Mouse (Mus musculus) midbrain, embryonic 16.5 days (tissue): Measurements from ENCODE around the gene Hdac9. TPM values are rescaled to one million over a fixed set of nuclear protein-coding genes. Genes with fewer than 3 reads are reported as not detected.

Experiments used
- ATAC-seq: fragments of 200-750 bp; cut with Nextera tagmentation; 2 replicates; pipeline ENCODE4 v1.8.0; 2017; ENCODE audit warnings: moderate TSS enrichment
- H3K27ac ChIP-seq: fragments of 300-500 bp; sonication (generic); 2 replicates; pipeline ENCODE4 v1.5.1; 2014; ENCODE audit warnings: mild to moderate bottlenecking, low read length, mixed read lengths
- H3K27me3 ChIP-seq: fragments of 300-500 bp; sonication (generic); 2 replicates; pipeline ENCODE4 v1.6.1; 2014; ENCODE audit warnings: low read depth, low read length, mixed read lengths; ENCODE audit not compliant: control insufficient read depth, insufficient read depth
- H3K36me3 ChIP-seq: fragments of 300-500 bp; sonication (generic); 2 replicates; pipeline ENCODE4 v1.6.1; 2014; ENCODE audit warnings: mild to moderate bottlenecking, low read length, moderate library complexity, mixed read lengths; ENCODE audit not compliant: control insufficient read depth, insufficient read depth
- H3K4me1 ChIP-seq: fragments of 300-500 bp; sonication (generic); 2 replicates; pipeline ENCODE4 v1.6.1; 2014; ENCODE audit warnings: mild to moderate bottlenecking, low read length, mixed read lengths; ENCODE audit not compliant: control insufficient read depth, insufficient read depth
- H3K4me2 ChIP-seq: fragments of 300-500 bp; sonication (generic); 2 replicates; pipeline ENCODE4 v1.6.1; 2014; ENCODE audit warnings: mild to moderate bottlenecking, low read length, mixed read lengths
- H3K4me3 ChIP-seq: fragments of 300-500 bp; sonication (generic); 2 replicates; pipeline ENCODE4 v1.5.1; 2014; ENCODE audit warnings: low read depth, mild to moderate bottlenecking, low read length, moderate library complexity, mixed read lengths
- H3K9ac ChIP-seq: fragments of 300-500 bp; sonication (generic); 2 replicates; pipeline ENCODE4 v1.6.1; 2014; ENCODE audit warnings: low read depth, low read length, mixed read lengths
- H3K9me3 ChIP-seq: fragments of 300-500 bp; sonication (generic); replicated peaks from 2 replicates; pipeline ENCODE4 v1.6.1; 2014; ENCODE audit warnings: mild to moderate bottlenecking, low read length, mixed read lengths; ENCODE audit not compliant: control insufficient read depth, poor library complexity, severe bottlenecking
- WGBS: fragments of 180-500 bp; shearing (Covaris S2); extraction: QIAGEN DNeasy Blood & Tissue Kit; methylation state at CpG from one replicate; pipeline ENCODE4 v1.1.7; 2014; 5-methylcytosine and 5-hydroxymethylcytosine counted together
- polyA plus RNA-seq: library from polyadenylated mRNA; unstranded; fragments of >200 nt; fragmentation: Nextera tagmentation; extraction: Ambion mirVana; gene quantifications from 2 replicates; pipeline ENCODE4 v1.2.1, GENCODE M21; 2015

Hdac9 gene
- polyA plus RNA-seq, 1 experiment from 2014 or later, result 12.6 TPM

DNA sequence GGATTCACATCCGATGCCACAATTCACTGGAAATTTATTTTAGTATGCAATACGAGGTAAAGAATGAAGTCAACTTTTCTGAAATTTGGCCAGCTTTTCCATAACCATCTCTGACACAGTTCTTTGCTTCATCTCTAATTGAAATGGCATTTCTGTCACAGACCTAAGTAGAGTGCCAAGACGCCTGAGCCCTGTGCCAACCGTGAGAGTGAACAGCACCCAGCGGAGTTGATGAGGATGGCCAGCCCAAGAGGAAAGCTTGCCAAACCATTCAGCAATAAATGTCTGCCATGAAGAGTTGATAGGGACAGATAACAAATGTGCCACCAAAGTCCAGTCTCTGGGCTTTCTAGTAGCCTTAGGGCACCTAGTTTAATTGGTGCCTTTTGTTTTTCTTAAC, 297.8 kb downstream of the Hdac9 start:
- no peak for ATAC-seq

DNA sequence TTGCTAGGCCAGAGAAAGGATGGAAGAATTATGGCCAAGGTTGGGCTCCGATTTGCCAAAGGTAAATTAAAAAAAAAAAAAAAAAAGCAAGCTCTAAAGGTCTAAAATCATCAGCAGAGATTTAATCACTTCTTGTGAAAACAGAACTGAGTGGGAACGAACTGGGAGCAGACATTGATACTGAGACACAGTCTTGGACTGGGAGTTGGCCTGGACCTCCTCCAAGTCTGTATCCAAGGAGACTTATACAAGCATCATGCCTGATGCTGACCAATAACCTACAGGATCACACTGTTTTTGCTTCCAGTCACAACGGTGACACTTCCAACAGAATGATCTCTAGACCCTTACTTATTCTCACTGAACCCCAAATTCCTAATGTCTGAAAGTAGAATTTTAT, 298.6 kb downstream of the Hdac9 start:
- no peak overlapping the region for H3K27ac ChIP-seq
- 59% methylated on average over 3 of the region's 3 CpGs for WGBS
- no peak for ATAC-seq

More for the DNA sequence above, 297.8 kb downstream of the Hdac9 start:
- H3K4me1 ChIP-seq, result peaks cover 4% of the 10 kb centered on the region
- H3K9ac ChIP-seq, result no peak overlapping the region
- no peaks in the 10 kb centered on the region for H3K27me3 ChIP-seq
- no peak overlapping the region for H3K4me3 ChIP-seq
- no peak overlapping the region for H3K27ac ChIP-seq
- 88% methylated on average over 5 of the region's 5 CpGs for WGBS
- H3K9me3 ChIP-seq, result no peaks in the 10 kb centered on the region
- H3K4me2 ChIP-seq, result no peak overlapping the region
- H3K36me3 ChIP-seq, result no peaks in the 10 kb centered on the region

GRCm38 (mm10) chr12:34617836-34618235, 299.1 kb downstream of the Hdac9 start:
- H3K9ac ChIP-seq, result no peak overlapping the region
- ATAC-seq, result no peak

More for the DNA sequence above, 298.6 kb downstream of the Hdac9 start:
- Histone ChIP-seq H3K4me3 (no peak overlapping the region), H3K4me2 (no peak overlapping the region; the same call in 1 of the 2 replicates), H3K27me3 (no peaks in the 10 kb centered on the region), H3K36me3 (no peaks in the 10 kb centered on the region), H3K9me3 (no peaks in the 10 kb centered on the region), H3K4me1 (peaks cover 4% of the 10 kb centered on the region), H3K9ac (no peak overlapping the region)

GRCm38 (mm10) chr12:34614796-34615195, 302.1 kb downstream of the Hdac9 start:
- H3K4me3 ChIP-seq, result no peak overlapping the region

More at GRCm38 (mm10) chr12:34617836-34618235, 299.1 kb downstream of the Hdac9 start:
- H3K36me3 ChIP-seq, result no peaks in the 10 kb centered on the region
- H3K4me1 ChIP-seq, result peaks cover 4% of the 10 kb centered on the region
- no peaks in the 10 kb centered on the region for H3K27me3 ChIP-seq
- H3K4me2 ChIP-seq, result peak overlapping the region; percentile 26; the same call in 1 of the 2 replicates
- H3K4me3 ChIP-seq, result no peak overlapping the region
- WGBS, result 72% methylated on average over 10 of the region's 10 CpGs
- H3K27ac ChIP-seq, result no peak overlapping the region
- no peaks in the 10 kb centered on the region for H3K9me3 ChIP-seq

GRCm38 (mm10) chr12:34612511-34612910, 304.4 kb downstream of the Hdac9 start:
- Histone ChIP-seq H3K27ac (no peak overlapping the region), H3K9ac (no peak overlapping the region), H3K4me1 (peaks cover 4% of the 10 kb centered on the region; the same call in 1 of the 2 replicates), H3K4me2 (no peak overlapping the region), H3K4me3 (no peak overlapping the region), H3K9me3 (no peaks in the 10 kb centered on the region), H3K36me3 (no peaks in the 10 kb centered on the region), H3K27me3 (no peaks in the 10 kb centered on the region)
- ATAC-seq, result no peak
- 96% methylated on average over 3 of the region's 3 CpGs for WGBS

More at GRCm38 (mm10) chr12:34614796-34615195, 302.1 kb downstream of the Hdac9 start:
- Histone ChIP-seq H3K27ac (peak overlapping the region; percentile 15; the same call in 1 of the 2 replicates), H3K36me3 (no peaks in the 10 kb centered on the region), H3K9me3 (no peaks in the 10 kb centered on the region), H3K27me3 (no peaks in the 10 kb centered on the region), H3K4me2 (no peak overlapping the region), H3K4me1 (peaks cover 4% of the 10 kb centered on the region), H3K9ac (no peak overlapping the region)
- ATAC-seq, result no peak
- WGBS, result 72% methylated on average over 5 of the region's 5 CpGs

DNA sequence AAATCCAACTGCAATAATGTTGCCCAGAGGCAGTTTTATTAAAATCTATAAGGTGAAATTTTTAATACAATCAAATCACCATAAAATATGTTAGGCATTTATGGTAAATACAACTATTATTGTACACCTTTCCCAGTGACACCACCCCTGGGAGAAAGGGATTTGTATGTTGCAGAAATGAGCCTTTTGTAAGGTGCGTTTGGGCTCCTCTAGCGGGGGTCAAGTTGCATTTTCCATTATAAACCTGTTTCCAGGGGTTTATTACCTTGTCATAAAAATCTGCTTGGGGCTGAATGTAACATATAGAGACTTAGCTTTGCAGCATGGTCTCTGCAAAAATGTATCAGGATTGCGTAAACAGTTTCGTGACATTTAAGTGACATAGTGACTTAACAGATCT, 312.4 kb downstream of the Hdac9 start:
- no peaks in the 10 kb centered on the region for H3K9me3 ChIP-seq
- H3K27ac ChIP-seq, result no peak overlapping the region
- no peak overlapping the region for H3K4me2 ChIP-seq
- no peaks in the 10 kb centered on the region for H3K27me3 ChIP-seq
- no peak overlapping the region for H3K4me3 ChIP-seq
- 91% methylated on average over 4 of the region's 4 CpGs for WGBS
- no peak for ATAC-seq
- H3K9ac ChIP-seq, result no peak overlapping the region
- H3K4me1 ChIP-seq, result no peaks in the 10 kb centered on the region
- H3K36me3 ChIP-seq, result no peaks in the 10 kb centered on the region

DNA sequence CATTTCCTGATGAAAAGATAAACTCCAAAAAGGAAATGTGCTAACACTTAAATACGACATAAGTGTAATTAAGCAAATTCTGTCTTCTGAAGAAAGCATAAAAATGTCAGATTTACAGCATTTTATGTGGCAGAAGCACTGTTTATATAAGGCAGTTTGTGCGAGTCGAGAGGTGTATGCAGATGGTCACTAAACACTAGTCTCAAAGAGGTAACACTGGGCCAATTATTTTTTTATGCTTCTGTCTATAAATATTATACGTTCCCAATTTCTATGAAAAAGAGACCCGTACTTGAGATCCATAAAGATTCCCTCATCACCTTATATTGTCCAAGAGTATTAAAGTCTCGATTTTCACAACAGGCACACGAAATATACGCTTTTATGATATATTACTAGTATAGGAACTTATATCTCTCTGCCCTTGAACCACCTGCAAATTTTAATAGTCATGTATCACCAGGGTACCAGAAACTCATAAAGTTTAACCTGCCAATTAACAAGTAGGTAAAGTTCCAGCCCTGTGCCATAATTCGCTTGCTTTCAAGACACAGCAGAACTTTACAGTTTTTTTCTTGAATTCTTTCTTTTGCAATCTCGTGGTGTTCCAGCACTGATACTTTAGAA, 322.6 kb downstream of the Hdac9 start:
- no peaks in the 10 kb centered on the region for H3K4me1 ChIP-seq
- H3K4me3 ChIP-seq, result no peak overlapping the region
- H3K27ac ChIP-seq, result no peak overlapping the region
- H3K27me3 ChIP-seq, result no peaks in the 10 kb centered on the region
- no peak for ATAC-seq
- H3K9me3 ChIP-seq, result no peaks in the 10 kb centered on the region
- 91% methylated on average over 10 of the region's 10 CpGs for WGBS
- H3K4me2 ChIP-seq, result no peak overlapping the region
- H3K36me3 ChIP-seq, result no peaks in the 10 kb centered on the region
- H3K9ac ChIP-seq, result no peak overlapping the region

GRCm38 (mm10) chr12:34587171-34587570, 329.7 kb downstream of the Hdac9 start:
- no peaks in the 10 kb centered on the region for H3K27me3 ChIP-seq
- no peak overlapping the region for H3K4me3 ChIP-seq
- H3K36me3 ChIP-seq, result no peaks in the 10 kb centered on the region
- no peaks in the 10 kb centered on the region for H3K4me1 ChIP-seq
- no peak overlapping the region for H3K4me2 ChIP-seq
- 37% methylated on average over 4 of the region's 4 CpGs for WGBS
- no peak overlapping the region for H3K27ac ChIP-seq
- no peak for ATAC-seq
- H3K9me3 ChIP-seq, result no peaks in the 10 kb centered on the region
- no peak overlapping the region for H3K9ac ChIP-seq

DNA sequence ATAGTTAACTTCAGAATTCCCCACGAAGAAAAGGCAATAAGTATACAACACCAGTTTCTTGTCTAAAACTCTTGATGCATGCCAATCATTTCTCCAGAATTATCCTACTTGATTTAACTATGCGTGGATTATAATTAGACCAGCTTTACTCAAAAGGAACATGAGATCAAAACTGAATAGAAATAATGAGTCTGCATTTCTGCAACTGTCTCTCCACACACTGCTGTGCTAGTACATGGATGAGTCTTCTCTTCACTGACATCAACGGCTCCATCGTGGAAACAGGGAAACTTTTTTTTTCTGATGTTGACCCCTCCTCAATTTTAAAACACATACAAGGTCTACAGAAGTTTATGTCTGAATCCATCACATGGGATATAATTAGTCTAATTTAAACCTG, 334.4 kb downstream of the Hdac9 start:
- Histone ChIP-seq H3K27ac (no peak overlapping the region), H3K9me3 (no peaks in the 10 kb centered on the region), H3K4me3 (no peak overlapping the region), H3K9ac (no peak overlapping the region), H3K4me2 (no peak overlapping the region), H3K27me3 (no peaks in the 10 kb centered on the region), H3K4me1 (no peaks in the 10 kb centered on the region), H3K36me3 (no peaks in the 10 kb centered on the region)
- WGBS, result 88% methylated on average over 4 of the region's 4 CpGs
- ATAC-seq, result no peak
